Mouse (Mus musculus) kidney, embryonic 16.5 days (tissue): Measurements from ENCODE around the gene Glis2. TPM values are rescaled to one million over a fixed set of nuclear protein-coding genes. Genes with fewer than 3 reads are reported as not detected.

Experiments
- ATAC-seq: fragments of 200-750 bp; cut with Nextera tagmentation; 2 replicates; pipeline ENCODE4 v1.8.0; 2017; ENCODE audit warnings: moderate TSS enrichment; ENCODE audit not compliant: low FRiP score, low TSS enrichment
- H3K27ac ChIP-seq: fragments of 300-500 bp; sonication (generic); 2 replicates; pipeline ENCODE4 v1.5.1; 2014; ENCODE audit warnings: low read length
- H3K27me3 ChIP-seq: fragments of 300-500 bp; sonication (generic); 2 replicates; pipeline ENCODE4 v1.6.1; 2014; ENCODE audit warnings: low read length, control low read depth, mixed read lengths; ENCODE audit not compliant: insufficient read depth
- H3K36me3 ChIP-seq: fragments of 300-500 bp; sonication (generic); 2 replicates; pipeline ENCODE4 v1.6.1; 2014; ENCODE audit warnings: low read length, control low read depth, mixed read lengths; ENCODE audit not compliant: insufficient read depth
- H3K4me1 ChIP-seq: fragments of 300-500 bp; sonication (generic); 2 replicates; pipeline ENCODE4 v1.6.1; 2014; ENCODE audit warnings: low read length, control low read depth, mixed read lengths; ENCODE audit not compliant: insufficient read depth
- H3K4me2 ChIP-seq: fragments of 300-500 bp; sonication (generic); replicated peaks from 2 replicates; pipeline ENCODE4 v1.6.1; 2014; ENCODE audit warnings: low read depth, low read length
- H3K4me3 ChIP-seq: fragments of 300-500 bp; sonication (generic); 2 replicates; pipeline ENCODE4 v1.5.1; 2014; ENCODE audit warnings: mild to moderate bottlenecking, low read length
- H3K9ac ChIP-seq: fragments of 300-500 bp; sonication (generic); replicated peaks from 2 replicates; pipeline ENCODE4 v1.6.1; 2014; ENCODE audit warnings: low read length
- H3K9me3 ChIP-seq: fragments of 300-500 bp; sonication (generic); 2 replicates; pipeline ENCODE4 v1.6.1; 2016; ENCODE audit warnings: low read length, control low read depth
- WGBS: fragments of 180-500 bp; shearing (Covaris S2); extraction: QIAGEN DNeasy Blood & Tissue Kit; methylation state at CpG from one replicate; pipeline ENCODE4 v1.1.7; 2014; 5-methylcytosine and 5-hydroxymethylcytosine counted together
- polyA plus RNA-seq: library from polyadenylated mRNA; unstranded; fragments of >200 nt; fragmentation: Nextera tagmentation; extraction: Ambion mirVana; gene quantifications from 2 replicates; pipeline ENCODE4 v1.2.1, GENCODE M21; 2015

Gene Glis2
- polyA plus RNA-seq, 1 experiment from 2014 or later = 43.6 TPM

GRCm38 (mm10) chr16:4600701-4601310 lies 6.3 kb downstream of the Glis2 start:
- Histone ChIP-seq H3K9ac (peak overlapping the region; percentile 40; the same call in 1 of the 2 replicates), H3K4me3 (no peak overlapping the region), H3K36me3 (no peaks in the 10 kb centered on the region), H3K9me3 (no peaks in the 10 kb centered on the region), H3K4me2 (peak overlapping the region; percentile 14; the same call in 1 of the 2 replicates), H3K4me1 (peaks cover 98% of the 10 kb centered on the region), H3K27ac (peak overlapping the region; percentile 95), H3K27me3 (no peaks in the 10 kb centered on the region)
- ATAC-seq = peak; percentile 10; the same call in 1 of the 2 replicates
- 69% methylated on average over 9 of the region's 9 CpGs for WGBS

DNA sequence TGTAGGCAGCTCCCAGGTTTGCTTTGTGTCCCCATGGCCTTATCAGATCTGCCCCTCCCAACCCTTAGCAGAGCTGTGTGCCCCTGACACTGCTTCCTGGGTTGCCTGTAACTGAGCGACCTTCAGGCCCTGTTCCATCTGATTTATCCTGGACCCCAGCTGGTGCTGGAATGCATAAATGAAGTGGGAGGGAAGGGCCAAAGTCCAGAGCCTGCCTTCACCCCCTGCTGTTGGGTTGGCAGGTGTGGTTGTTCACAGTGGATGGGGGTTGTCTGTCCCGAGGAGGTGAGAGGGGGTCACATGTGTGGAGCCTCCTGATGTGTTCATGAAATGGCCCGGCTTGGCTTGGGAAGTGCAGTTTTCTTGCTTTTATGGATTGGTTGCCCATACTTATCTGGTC lies 7.7 kb downstream of the Glis2 start:
- no peak overlapping the region for H3K4me3 ChIP-seq
- H3K9ac ChIP-seq = peak overlapping the region; percentile 49
- no peaks in the 10 kb centered on the region for H3K9me3 ChIP-seq
- 11% methylated on average over 3 of the region's 3 CpGs for WGBS
- H3K36me3 ChIP-seq = no peaks in the 10 kb centered on the region
- H3K27me3 ChIP-seq = no peaks in the 10 kb centered on the region
- ATAC-seq = peak; percentile 49
- H3K4me1 ChIP-seq = peaks cover 98% of the 10 kb centered on the region
- H3K27ac ChIP-seq = peak overlapping the region; percentile 95
- peak overlapping the region; percentile 22; the same call in 1 of the 2 replicates for H3K4me2 ChIP-seq

- H3K4me1 ChIP-seq = peaks cover 97% of the 10 kb centered on the region
- H3K27ac ChIP-seq = peak overlapping the region; percentile 95
- H3K36me3 ChIP-seq = no peaks in the 10 kb centered on the region
- peak overlapping the region; percentile 49 for H3K9ac ChIP-seq
- peak; percentile 70 for ATAC-seq
- WGBS = 18% methylated on average over 7 of the region's 7 CpGs
- H3K9me3 ChIP-seq = no peaks in the 10 kb centered on the region
- H3K27me3 ChIP-seq = no peaks in the 10 kb centered on the region
- H3K4me3 ChIP-seq = no peak overlapping the region
- peak overlapping the region; percentile 22 for H3K4me2 ChIP-seq
Observed at GRCm38 (mm10) chr16:4602766-4603452, 8.4 kb downstream of the Glis2 start.

DNA sequence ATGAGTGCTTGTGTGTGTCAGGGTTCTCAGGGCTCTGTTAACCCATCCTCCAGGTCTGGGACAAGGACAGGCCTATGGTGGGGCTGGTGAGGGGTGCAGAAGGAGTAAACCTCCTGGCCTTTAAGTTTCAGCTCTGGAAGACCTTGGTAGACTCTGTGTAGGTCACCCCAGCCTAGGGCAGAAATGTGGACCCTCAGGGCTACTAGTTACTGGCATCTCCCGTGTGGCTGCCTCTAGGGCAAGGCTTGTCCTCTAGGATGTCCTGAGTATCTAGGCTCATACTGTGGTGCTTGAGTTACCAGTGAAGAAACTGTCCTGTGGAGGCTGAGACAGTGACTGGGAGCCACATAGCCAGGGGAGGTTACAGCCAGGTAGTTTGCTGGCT lies 8.9 kb downstream of the Glis2 start:
- no peak overlapping the region for H3K4me3 ChIP-seq
- peaks cover 97% of the 10 kb centered on the region for H3K4me1 ChIP-seq
- peak overlapping the region; percentile 22; the same call in 1 of the 2 replicates for H3K4me2 ChIP-seq
- H3K36me3 ChIP-seq = no peaks in the 10 kb centered on the region
- H3K27me3 ChIP-seq = no peaks in the 10 kb centered on the region
- H3K27ac ChIP-seq = peak overlapping the region; percentile 95
- no peaks in the 10 kb centered on the region for H3K9me3 ChIP-seq
- 53% methylated on average over 1 of the region's 1 CpGs for WGBS
- H3K9ac ChIP-seq = peak overlapping the region; percentile 49; the same call in 1 of the 2 replicates
- no peak for ATAC-seq

DNA sequence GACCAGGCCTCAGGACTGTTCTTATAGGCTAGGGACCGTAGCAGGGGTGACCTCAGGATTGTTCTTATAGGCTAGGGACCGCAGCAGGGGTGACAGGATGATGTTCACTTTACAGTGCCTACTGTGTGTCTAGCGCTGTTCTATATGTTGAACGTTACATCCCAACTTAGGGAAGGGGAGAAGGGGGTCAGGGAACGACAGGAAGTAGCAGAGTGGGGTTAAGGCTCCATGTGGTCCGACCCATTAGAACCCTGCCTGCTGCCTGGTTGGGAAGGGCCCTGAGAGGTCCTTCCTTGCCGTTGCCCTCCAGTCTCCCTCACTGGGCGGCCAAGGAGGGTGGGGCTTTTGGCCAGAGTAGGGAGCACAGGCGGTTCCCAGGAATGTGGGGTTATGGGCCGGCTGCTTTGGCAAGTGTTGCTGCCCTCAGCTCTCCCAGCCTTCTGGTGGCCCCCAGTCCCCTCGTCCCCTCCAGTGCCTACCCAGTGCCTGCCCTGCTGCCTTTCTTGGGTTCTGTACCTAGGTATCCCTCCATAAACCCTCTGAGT lies 9.9 kb downstream of the Glis2 start:
- Histone ChIP-seq H3K4me2 (no peak overlapping the region), H3K9ac (peak overlapping the region; percentile 25; the same call in 1 of the 2 replicates), H3K9me3 (no peaks in the 10 kb centered on the region), H3K27me3 (no peaks in the 10 kb centered on the region), H3K4me3 (no peak overlapping the region), H3K36me3 (no peaks in the 10 kb centered on the region), H3K4me1 (peaks cover 93% of the 10 kb centered on the region), H3K27ac (peak overlapping the region; percentile 95)
- no peak for ATAC-seq
- WGBS = 54% methylated on average over 11 of the region's 11 CpGs

DNA sequence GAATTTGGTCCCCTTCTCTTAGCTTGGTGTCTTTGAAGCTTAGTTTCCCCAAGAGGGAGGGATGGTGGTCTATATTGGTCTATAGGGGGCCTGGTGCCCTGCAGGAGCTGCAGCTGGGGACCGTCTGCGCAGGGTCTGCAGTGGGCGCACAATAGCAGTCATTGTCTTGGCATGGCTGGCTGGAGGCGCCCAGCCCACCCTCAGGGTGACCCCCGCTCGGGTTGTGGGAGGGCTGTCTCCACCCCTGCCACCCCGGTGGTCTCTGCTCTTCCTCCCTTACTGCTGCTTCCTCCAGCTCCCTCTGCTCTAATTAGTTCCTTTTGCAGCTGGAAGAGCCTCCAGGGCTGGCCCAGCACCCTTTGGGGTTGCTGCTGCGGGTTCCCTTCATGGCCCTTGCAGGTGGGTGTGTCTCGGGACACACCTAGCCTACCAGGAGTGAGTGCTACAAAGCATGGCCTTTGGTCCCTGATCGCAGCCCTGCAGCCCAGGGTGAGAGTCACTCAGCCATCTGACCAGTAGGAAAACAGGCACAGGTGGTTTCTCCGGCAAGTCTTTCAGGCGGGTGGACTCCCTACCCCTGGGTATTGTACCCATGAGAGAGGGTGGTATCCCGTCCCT lies 11.1 kb downstream of the Glis2 start:
- peak overlapping the region; percentile 14; the same call in 1 of the 2 replicates for H3K4me2 ChIP-seq

DNA sequence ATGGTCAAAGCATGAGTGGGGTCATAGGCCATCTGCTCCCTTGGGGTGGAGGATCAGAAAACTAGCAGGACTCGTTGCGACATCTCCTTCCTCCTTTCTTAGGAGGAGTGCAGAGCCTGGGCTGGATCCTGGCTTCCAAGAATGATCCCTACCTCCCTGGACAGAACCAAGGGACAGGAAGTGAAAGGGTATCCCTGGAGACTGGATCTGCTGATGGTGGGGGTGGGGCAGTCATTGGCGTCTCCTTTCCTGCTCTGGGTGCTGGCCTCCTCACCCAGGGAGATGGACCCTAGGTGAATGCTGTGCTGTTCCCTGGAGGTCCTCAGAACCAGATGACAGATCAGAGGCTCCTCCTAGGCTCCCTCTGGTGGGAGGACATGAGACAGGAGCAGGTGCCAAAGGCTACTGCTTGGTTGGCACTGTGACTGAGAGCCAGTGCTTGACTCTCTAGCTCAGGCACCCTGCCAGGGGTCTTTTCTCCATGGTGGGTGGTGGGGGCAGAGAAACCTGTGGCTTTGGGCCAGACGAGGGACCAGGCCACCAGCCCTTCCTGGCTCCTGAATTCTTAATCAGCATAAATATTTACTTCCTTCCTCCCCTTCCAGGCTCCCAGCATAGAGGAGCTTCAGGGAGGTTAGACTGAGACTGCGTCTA lies 12.0 kb downstream of the Glis2 start:
- peaks cover 71% of the 10 kb centered on the region for H3K4me1 ChIP-seq
- no peaks in the 10 kb centered on the region for H3K9me3 ChIP-seq
- H3K4me2 ChIP-seq = peak overlapping the region; percentile 6; the same call in 1 of the 2 replicates
- H3K27me3 ChIP-seq = no peaks in the 10 kb centered on the region
- H3K36me3 ChIP-seq = peaks cover 18% of the 10 kb centered on the region
- 12% methylated on average over 5 of the region's 5 CpGs for WGBS
- no peak for ATAC-seq
- peak overlapping the region; percentile 32 for H3K9ac ChIP-seq
- H3K27ac ChIP-seq = peak overlapping the region; percentile 41
- no peak overlapping the region for H3K4me3 ChIP-seq

More for the DNA sequence above, 11.1 kb downstream of the Glis2 start:
- Histone ChIP-seq H3K27me3 (no peaks in the 10 kb centered on the region), H3K4me3 (no peak overlapping the region), H3K36me3 (peaks cover 10% of the 10 kb centered on the region), H3K9me3 (no peaks in the 10 kb centered on the region), H3K4me1 (peaks cover 81% of the 10 kb centered on the region), H3K27ac (peak overlapping the region; percentile 41), H3K9ac (no peak overlapping the region)
- ATAC-seq = no peak
- WGBS = 38% methylated on average over 13 of the region's 13 CpGs

- Histone ChIP-seq H3K4me3 (no peak overlapping the region), H3K4me2 (no peak overlapping the region), H3K27ac (peak overlapping the region; percentile 48), H3K27me3 (no peaks in the 10 kb centered on the region), H3K36me3 (peaks cover 32% of the 10 kb centered on the region), H3K9ac (peak overlapping the region; percentile 32; the same call in 1 of the 2 replicates), H3K4me1 (peaks cover 58% of the 10 kb centered on the region), H3K9me3 (no peaks in the 10 kb centered on the region)
- WGBS = 43% methylated on average over 9 of the region's 9 CpGs
- ATAC-seq = peak; percentile 12; the same call in 1 of the 2 replicates
Observed at GRCm38 (mm10) chr16:4607818-4608531, 13.5 kb downstream of the Glis2 start.
